ENCODE assay signal across 8 mouse cellular contexts in genomic region chr2:145903983-145904616, GRCm38 (mm10). TPM values are rescaled to one million over a fixed set of nuclear protein-coding genes. Genes with fewer than 3 reads are reported as not detected.
DNase-seq lines count a peak whose midpoint lies in the region; ATAC-seq and TF ChIP-seq lines count a peak whose summit lies in the region.

No protein-coding gene starts in this region.

- no peak for ATAC-seq in lung, embryonic 14.5 days (ENCODE audit: insufficient read depth)
- ATAC-seq in embryonic facial prominence, embryonic 14.5 days (ENCODE audit: low read depth) = no peak
- ATAC-seq in intestine, postnatal 0 days = no peak
- ATAC-seq in neural tube, embryonic 14.5 days (ENCODE audit: low read depth) = no peak
- ATAC-seq in inflammation-experienced regulatory T-cells, adult 6 months = no peak

- H3K9me3 ChIP-seq in lung, embryonic 14.5 days (ENCODE audit: low read depth, low read length) = no peaks in the 10 kb centered on the region
- H3K9me3 ChIP-seq in embryonic facial prominence, embryonic 14.5 days (ENCODE audit: control insufficient read depth, low read length) = no peaks in the 10 kb centered on the region
- H3K9me3 ChIP-seq in intestine, postnatal 0 days (ENCODE audit: control insufficient read depth) = no peaks in the 10 kb centered on the region
- no peaks in the 10 kb centered on the region for H3K9me3 ChIP-seq in neural tube, embryonic 14.5 days (ENCODE audit: control insufficient read depth, low read length)

- no peak for TF ChIP-seq CTCF in lung, embryonic 14.5 days (IDR thresholded peaks at IDR 0.05; ENCODE audit: low read depth)
- no peak for TF ChIP-seq CTCF in intestine, postnatal 0 days (IDR thresholded peaks at IDR 0.05; ENCODE audit: low read depth)

- peak overlapping the region; percentile 80 for H3K4me2 ChIP-seq in lung, embryonic 14.5 days
- peak overlapping the region; percentile 78 for H3K4me2 ChIP-seq in embryonic facial prominence, embryonic 14.5 days (ENCODE audit: low read depth, low read length)
- peak overlapping the region; percentile 72 for H3K4me2 ChIP-seq in intestine, postnatal 0 days (replicated peaks; ENCODE audit: low read depth)
- peak overlapping the region; percentile 76 for H3K4me2 ChIP-seq in neural tube, embryonic 14.5 days (ENCODE audit: low read depth, low read length)

- 31% methylated on average over 12 of the region's 12 CpGs for WGBS in lung, embryonic 14.5 days
- 25% methylated on average over 12 of the region's 12 CpGs for WGBS in embryonic facial prominence, embryonic 14.5 days
- WGBS in intestine, postnatal 0 days = 25% methylated on average over 12 of the region's 12 CpGs
- 34% methylated on average over 12 of the region's 12 CpGs for WGBS in neural tube, embryonic 14.5 days

- no peak overlapping the region for H3K27ac ChIP-seq in lung, embryonic 14.5 days (ENCODE audit: low read depth)
- H3K27ac ChIP-seq in embryonic facial prominence, embryonic 14.5 days (replicated peaks; ENCODE audit: low read depth, low read length) = no peak overlapping the region; the same call in 1 of the 2 replicates
- no peak overlapping the region for H3K27ac ChIP-seq in intestine, postnatal 0 days (ENCODE audit: low read depth, low read length)
- H3K27ac ChIP-seq in neural tube, embryonic 14.5 days (ENCODE audit: low read depth, low read length) = no peak overlapping the region

- no peak for DNase-seq in lung, embryonic 14.5 days
- no peak for DNase-seq in lung, postnatal 36 days
- no peak for DNase-seq in embryonic facial prominence, embryonic 14.5 days (ENCODE audit: low spot score)
- DNase-seq in thymus, postnatal 10 days (ENCODE audit: low spot score in 2 of 2) = no peak
- DNase-seq in c-Kit-positive CD71-positive TER-119-positive erythroid progenitor cells, embryonic 14.5 days (ENCODE audit: low spot score) = no peak

- H3K9ac ChIP-seq in lung, embryonic 14.5 days = peak overlapping the region; percentile 95
- peak overlapping the region; percentile 97 for H3K9ac ChIP-seq in embryonic facial prominence, embryonic 14.5 days (ENCODE audit: low read depth, low read length)
- peak overlapping the region; percentile 78 for H3K9ac ChIP-seq in intestine, postnatal 0 days (ENCODE audit: low read depth, low read length)
- peak overlapping the region; percentile 94; the same call in 1 of the 2 replicates for H3K9ac ChIP-seq in neural tube, embryonic 14.5 days (replicated peaks; ENCODE audit: low read depth, low read length)

- H3K27me3 ChIP-seq in lung, embryonic 14.5 days (ENCODE audit: insufficient read depth, low read length) = no peaks in the 10 kb centered on the region
- H3K27me3 ChIP-seq in embryonic facial prominence, embryonic 14.5 days (replicated peaks; ENCODE audit: control insufficient read depth, insufficient read depth, low read length) = no peaks in the 10 kb centered on the region
- no peaks in the 10 kb centered on the region for H3K27me3 ChIP-seq in intestine, postnatal 0 days (replicated peaks; ENCODE audit: control insufficient read depth, insufficient read depth, low read length)
- no peaks in the 10 kb centered on the region for H3K27me3 ChIP-seq in neural tube, embryonic 14.5 days (ENCODE audit: control insufficient read depth, insufficient read depth, low read length)

- H3K4me1 ChIP-seq in lung, embryonic 14.5 days (ENCODE audit: insufficient read depth) = 0 out of 2 replicates have a peak, but pooled peaks cover 7% of the 10 kb centered on the region
- H3K4me1 ChIP-seq in embryonic facial prominence, embryonic 14.5 days (ENCODE audit: control insufficient read depth, insufficient read depth, low read length) = peaks cover 17% of the 10 kb centered on the region
- H3K4me1 ChIP-seq in intestine, postnatal 0 days (replicated peaks; ENCODE audit: control insufficient read depth, insufficient read depth, low read length) = peaks cover 7% of the 10 kb centered on the region
- peaks cover 10% of the 10 kb centered on the region for H3K4me1 ChIP-seq in neural tube, embryonic 14.5 days (ENCODE audit: control insufficient read depth, insufficient read depth, low read length)

- peaks cover 25% of the 10 kb centered on the region for H3K36me3 ChIP-seq in lung, embryonic 14.5 days (ENCODE audit: insufficient read depth)
- peaks cover 17% of the 10 kb centered on the region; the same call in 1 of the 2 replicates for H3K36me3 ChIP-seq in embryonic facial prominence, embryonic 14.5 days (ENCODE audit: control insufficient read depth, insufficient read depth, low read length)
- peaks cover 3% of the 10 kb centered on the region; the same call in 1 of the 2 replicates for H3K36me3 ChIP-seq in intestine, postnatal 0 days (ENCODE audit: control insufficient read depth, insufficient read depth)
- peaks cover 5% of the 10 kb centered on the region; the same call in 1 of the 2 replicates for H3K36me3 ChIP-seq in neural tube, embryonic 14.5 days (ENCODE audit: control insufficient read depth, insufficient read depth, low read length)

- H3K4me3 ChIP-seq in lung, embryonic 14.5 days (ENCODE audit: low read depth, low read length) = peak overlapping the region; percentile 95
- peak overlapping the region; percentile 98 for H3K4me3 ChIP-seq in embryonic facial prominence, embryonic 14.5 days (ENCODE audit: low read depth, low read length)
- H3K4me3 ChIP-seq in intestine, postnatal 0 days (ENCODE audit: low read depth, low read length) = peak overlapping the region; percentile 87
- peak overlapping the region; percentile 99 for H3K4me3 ChIP-seq in neural tube, embryonic 14.5 days (ENCODE audit: low read depth, low read length)

RNA-seq across cellular contexts. Expression of gene Naa20, which starts 2.2 kb away (rescaled TPM):
- 176 and 188 TPM in 2 replicates for polyA plus RNA-seq in lung, embryonic 14.5 days (2014; fragmentation: Nextera tagmentation; extraction: Ambion mirVana)
- 179 and 186 TPM in 2 replicates for polyA plus RNA-seq in embryonic facial prominence, embryonic 14.5 days (2014; fragmentation: Nextera tagmentation; extraction: Ambion mirVana)
- 100 and 106 TPM in 2 replicates for polyA plus RNA-seq in intestine, postnatal 0 days (2015; fragmentation: Nextera tagmentation; extraction: Ambion mirVana)
- 145 and 151 TPM in 2 replicates for polyA plus RNA-seq in neural tube, embryonic 14.5 days (2014; fragmentation: Nextera tagmentation; extraction: Ambion mirVana)
- 100 to 1,000 TPM; 135 to 169 (median 150) TPM for polyA plus RNA-seq in inflammation-experienced regulatory T-cells, adult 6 months (2017; shearing (Covaris generic))

RNA-seq across cellular contexts. Expression of gene Cfap61, which starts 30.5 kb away (rescaled TPM):
- polyA plus RNA-seq in lung, embryonic 14.5 days (2014; fragmentation: Nextera tagmentation; extraction: Ambion mirVana) = 0.11 TPM in 1 of 2 replicates, not detected in the other
- 2.0 and 2.7 TPM in 2 replicates for polyA plus RNA-seq in embryonic facial prominence, embryonic 14.5 days (2014; fragmentation: Nextera tagmentation; extraction: Ambion mirVana)
- 0.08 TPM in 1 of 2 replicates, not detected in the other for polyA plus RNA-seq in intestine, postnatal 0 days (2015; fragmentation: Nextera tagmentation; extraction: Ambion mirVana)
- 2.6 and 4.9 TPM in 2 replicates for polyA plus RNA-seq in neural tube, embryonic 14.5 days (2014; fragmentation: Nextera tagmentation; extraction: Ambion mirVana)
- not detected for polyA plus RNA-seq in inflammation-experienced regulatory T-cells, adult 6 months (2017; shearing (Covaris generic))

RNA-seq across cellular contexts. Expression of gene Crnkl1, which starts 30.7 kb away (rescaled TPM):
- polyA plus RNA-seq in lung, embryonic 14.5 days (2014; fragmentation: Nextera tagmentation; extraction: Ambion mirVana) = 29.3 and 31.3 TPM in 2 replicates
- 24.1 and 24.7 TPM in 2 replicates for polyA plus RNA-seq in embryonic facial prominence, embryonic 14.5 days (2014; fragmentation: Nextera tagmentation; extraction: Ambion mirVana)
- polyA plus RNA-seq in intestine, postnatal 0 days (2015; fragmentation: Nextera tagmentation; extraction: Ambion mirVana) = 12.6 and 14.3 TPM in 2 replicates
- 26.1 and 28.7 TPM in 2 replicates for polyA plus RNA-seq in neural tube, embryonic 14.5 days (2014; fragmentation: Nextera tagmentation; extraction: Ambion mirVana)
- polyA plus RNA-seq in inflammation-experienced regulatory T-cells, adult 6 months (2017; shearing (Covaris generic)) = 10 to 100 TPM; 52.1 to 54.4 (median 52.6) TPM
